16 mouse cellular contexts compared by ENCODE assay signal in the genomic region with DNA sequence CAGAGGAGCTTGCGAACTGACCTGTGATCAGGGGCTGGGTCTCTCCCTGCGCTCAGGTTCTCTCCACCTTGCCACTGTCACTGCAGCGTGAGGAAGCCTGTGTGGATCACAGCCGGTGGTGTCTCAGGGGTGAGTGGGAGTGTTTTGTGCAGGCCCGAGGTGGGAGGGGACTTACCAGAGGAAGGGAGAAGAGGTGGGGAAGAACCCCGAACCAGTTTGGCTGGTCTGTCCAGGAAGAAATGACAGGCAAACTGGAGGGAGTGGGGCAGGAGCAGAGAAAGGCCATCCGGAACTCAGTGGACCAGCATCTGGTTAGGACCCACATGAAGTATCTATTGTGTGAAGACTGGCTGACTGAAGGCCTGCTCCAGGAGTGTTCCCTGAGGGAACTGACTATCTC. TPM values are rescaled to one million over a fixed set of nuclear protein-coding genes. Genes with fewer than 3 reads are reported as not detected.
DNase-seq lines count a peak whose midpoint lies in the region; ATAC-seq and TF ChIP-seq lines count a peak whose summit lies in the region.
"Had no signal": no experiment of that assay in that cellular context is flagged by ENCODE, and none has a peak within 500 bp of the region (broad histone marks: within the 10 kb centered on the region; RNA-seq: fewer than 3 reads in every experiment).

No protein-coding gene starts in this region.

- no peak for TF ChIP-seq POLR2A in ES-Bruce4 (IDR thresholded peaks at IDR 0.05; ENCODE audit: insufficient read depth, low read length)

- H3K9me3 ChIP-seq in kidney, embryonic 15.5 days (replicated peaks), result no peaks in the 10 kb centered on the region
- H3K9me3 ChIP-seq in ES-Bruce4 (replicated peaks; ENCODE audit: control insufficient read depth, insufficient read depth, low read length, poor library complexity, severe bottlenecking), result no peaks in the 10 kb centered on the region
- 0 out of 2 replicates have a peak, but pooled peaks cover 5% of the 10 kb centered on the region for H3K9me3 ChIP-seq in embryonic facial prominence, embryonic 10.5 days
- H3K9me3 ChIP-seq: limb, embryonic 13.5 days; midbrain, embryonic 15.5 days; neural tube, embryonic 12.5 days had no signal

- DNase-seq in kidney, postnatal 36 days, result no peak
- DNase-seq in embryonic facial prominence, embryonic 10.5 days (ENCODE audit: low spot score), result no peak
- peak; percentile 41 for DNase-seq in lung, postnatal 25 days (ENCODE audit: low spot score)
- no peak for DNase-seq in cerebellum, adult 8-10 months
- no peak for DNase-seq in adrenal gland, postnatal 36 days
- no peak for DNase-seq in heart, postnatal 10 days
- DNase-seq: adrenal gland, postnatal 10 days; cerebellum, postnatal 25 days; kidney, adult 9 months; retina, postnatal 1 day; thymus, postnatal 25 days had no signal

- WGBS in kidney, embryonic 15.5 days, result 52% methylated on average over 7 of the region's 7 CpGs
- 67% methylated on average over 7 of the region's 7 CpGs for WGBS in embryonic facial prominence, embryonic 10.5 days

- no peaks in the 10 kb centered on the region for H3K36me3 ChIP-seq in kidney, embryonic 15.5 days
- no peaks in the 10 kb centered on the region for H3K36me3 ChIP-seq in ES-Bruce4 (ENCODE audit: control insufficient read depth, insufficient read depth, low read length, poor library complexity, severe bottlenecking)
- no peaks in the 10 kb centered on the region for H3K36me3 ChIP-seq in embryonic facial prominence, embryonic 10.5 days (replicated peaks)
- H3K36me3 ChIP-seq: limb, embryonic 13.5 days; midbrain, embryonic 15.5 days; neural tube, embryonic 12.5 days had no signal

- peaks cover 21% of the 10 kb centered on the region for H3K4me1 ChIP-seq in kidney, embryonic 15.5 days
- peaks cover 5% of the 10 kb centered on the region for H3K4me1 ChIP-seq in ES-Bruce4 (ENCODE audit: control insufficient read depth, insufficient read depth, low read length)
- peaks cover 19% of the 10 kb centered on the region for H3K4me1 ChIP-seq in embryonic facial prominence, embryonic 10.5 days
- H3K4me1 ChIP-seq: midbrain, embryonic 15.5 days; neural tube, embryonic 12.5 days had no signal

- H3K9ac ChIP-seq in kidney, embryonic 15.5 days, result no peak overlapping the region
- no peak overlapping the region for H3K9ac ChIP-seq in ES-Bruce4 (ENCODE audit: low read depth, poor library complexity, severe bottlenecking)
- H3K9ac ChIP-seq: limb, embryonic 13.5 days; midbrain, embryonic 15.5 days; neural tube, embryonic 12.5 days had no signal

- H3K4me3 ChIP-seq in kidney, embryonic 15.5 days (replicated peaks), result no peak overlapping the region
- peak overlapping the region; percentile 35 for H3K4me3 ChIP-seq in ES-Bruce4 (ENCODE audit: low read depth, low read length)
- H3K4me3 ChIP-seq in embryonic facial prominence, embryonic 10.5 days, result no peak overlapping the region
- H3K4me3 ChIP-seq: limb, embryonic 13.5 days; midbrain, embryonic 15.5 days; neural tube, embryonic 12.5 days had no signal

- peak; percentile 33; the same call in 1 of the 2 replicates for ATAC-seq in kidney, embryonic 15.5 days (replicated peaks; ENCODE audit: low FRiP score)
- ATAC-seq: midbrain, embryonic 15.5 days had no signal

- no peak for TF ChIP-seq CTCF in ES-Bruce4 (IDR thresholded peaks at IDR 0.05; ENCODE audit: low read depth, low read length)

- TF ChIP-seq EP300 in ES-Bruce4 (IDR thresholded peaks at IDR 0.05; ENCODE audit: insufficient read depth, low read depth, low read length), result no peak

- intact Hi-C loops in heart, postnatal 10 days (cut with DNase I), result no loop called here

- H3K27ac ChIP-seq in kidney, embryonic 15.5 days, result no peak overlapping the region
- H3K27ac ChIP-seq in ES-Bruce4 (ENCODE audit: insufficient read depth, low read length), result no peak overlapping the region
- H3K27ac ChIP-seq in embryonic facial prominence, embryonic 10.5 days (replicated peaks), result peak overlapping the region; percentile 22; the same call in 1 of the 2 replicates
- H3K27ac ChIP-seq: limb, embryonic 13.5 days; midbrain, embryonic 15.5 days; neural tube, embryonic 12.5 days had no signal

- no peaks in the 10 kb centered on the region for H3K27me3 ChIP-seq in kidney, embryonic 15.5 days
- no peaks in the 10 kb centered on the region for H3K27me3 ChIP-seq in ES-Bruce4 (ENCODE audit: control insufficient read depth, insufficient read depth, low read length, poor library complexity, severe bottlenecking)
- peaks cover 16% of the 10 kb centered on the region for H3K27me3 ChIP-seq in embryonic facial prominence, embryonic 10.5 days (replicated peaks; ENCODE audit: low read depth, poor library complexity, severe bottlenecking)
- H3K27me3 ChIP-seq: midbrain, embryonic 15.5 days; neural tube, embryonic 12.5 days had no signal

- no peak overlapping the region for H3K4me2 ChIP-seq in kidney, embryonic 15.5 days
- H3K4me2 ChIP-seq: limb, embryonic 13.5 days; midbrain, embryonic 15.5 days; neural tube, embryonic 12.5 days had no signal

RNA-seq across cellular contexts. Expression of a gene that starts 18.0 kb away (rescaled TPM):
- polyA plus RNA-seq in kidney, embryonic 15.5 days (2015; fragmentation: Nextera tagmentation; extraction: Ambion mirVana), result 3.2 and 3.8 TPM in 2 replicates
- polyA plus RNA-seq in ES-Bruce4 (2011; ENCODE audit: insufficient read depth, insufficient read length, low read depth, missing spikeins), result 7.6 and 11.3 TPM in 2 replicates
- 1.4 and 1.8 TPM in 2 replicates for polyA plus RNA-seq in embryonic facial prominence, embryonic 10.5 days (2016; fragmentation: Nextera tagmentation; extraction: Ambion mirVana)
- 10 to 100 TPM; 10.2 to 20.7 TPM for total RNA-seq in adrenal gland, postnatal 36 days (2021)
- 10 to 100 TPM; 28.2 to 34.1 TPM for total RNA-seq in heart, postnatal 10 days (2021)
